Mouse (Mus musculus) cerebellum, adult 2 months (tissue): ENCODE data around the gene Ccdc146.

Source experiments
- CTCF ChIP-seq: fragments of 200-500 bp; IDR thresholded peaks from 2 replicates; pipeline ENCODE4 v1.5.1; 2011; ENCODE audit warnings: low read depth, mild to moderate bottlenecking, control low read depth, low read length, moderate library complexity, borderline replicate concordance; ENCODE audit not compliant: insufficient read depth
- POLR2A ChIP-seq: fragments of 200-500 bp; IDR thresholded peaks from 2 replicates; pipeline ENCODE4 v1.6.1; 2011; ENCODE audit warnings: low read length, control low read depth, borderline replicate concordance; ENCODE audit not compliant: insufficient read depth

- TF ChIP-seq POLR2A (no peak), CTCF (no peak)
These were observed 51.3 kb downstream of the Ccdc146 start for GRCm38 (mm10) chr5:21373180-21373518.
